10 mouse cellular contexts compared by ENCODE assay signal in genomic region chr5:23502317-23502937, GRCm38 (mm10).
DNase-seq lines count a peak whose midpoint lies in the region; ATAC-seq and TF ChIP-seq lines count a peak whose summit lies in the region.
"Had no signal": no experiment of that assay in that cellular context is flagged by ENCODE, and none has a peak within 500 bp of the region (broad histone marks: within the 10 kb centered on the region; RNA-seq: fewer than 3 reads in every experiment).

No protein-coding gene starts in this region.

- H3K9ac ChIP-seq in embryonic facial prominence, embryonic 13.5 days: no peak overlapping the region
- H3K9ac ChIP-seq in hindbrain, embryonic 16.5 days (ENCODE audit: low read depth, low read length): no peak overlapping the region
- H3K9ac ChIP-seq in midbrain, postnatal 0 days (replicated peaks; ENCODE audit: low read length, poor library complexity, severe bottlenecking): no peak overlapping the region

- ATAC-seq in embryonic facial prominence, embryonic 13.5 days (ENCODE audit: insufficient number of reproducible peaks, insufficient read depth, low FRiP score, low TSS enrichment, low read depth): peak; percentile 52
- ATAC-seq in hindbrain, embryonic 16.5 days: peak; percentile 53
- ATAC-seq in midbrain, postnatal 0 days (ENCODE audit: low FRiP score): peak; percentile 26; the same call in 1 of the 2 replicates
- ATAC-seq in megakaryocyte, adult 5-6 weeks (ENCODE audit: poor library complexity, severe bottlenecking): no peak

- H3K4me1 ChIP-seq in embryonic facial prominence, embryonic 13.5 days: no peaks in the 10 kb centered on the region; the same call in 1 of the 2 replicates
- no peaks in the 10 kb centered on the region for H3K4me1 ChIP-seq in hindbrain, embryonic 16.5 days (ENCODE audit: control insufficient read depth, insufficient read depth, low read depth, low read length)
- H3K4me1 ChIP-seq in midbrain, postnatal 0 days (ENCODE audit: insufficient read depth, low read length): no peaks in the 10 kb centered on the region

- peak overlapping the region; percentile 34; the same call in 1 of the 2 replicates for H3K27ac ChIP-seq in layer of hippocampus, adult 2 months
- no peak overlapping the region for H3K27ac ChIP-seq in embryonic facial prominence, embryonic 13.5 days
- H3K27ac ChIP-seq in hindbrain, embryonic 16.5 days (ENCODE audit: low read depth, low read length): no peak overlapping the region
- no peak overlapping the region for H3K27ac ChIP-seq in midbrain, postnatal 0 days (ENCODE audit: low read depth, low read length)

- H3K9me3 ChIP-seq in embryonic facial prominence, embryonic 13.5 days: no peaks in the 10 kb centered on the region
- no peaks in the 10 kb centered on the region for H3K9me3 ChIP-seq in hindbrain, embryonic 16.5 days (ENCODE audit: control insufficient read depth, low read length)
- H3K9me3 ChIP-seq in midbrain, postnatal 0 days (ENCODE audit: low read length): no peaks in the 10 kb centered on the region

- WGBS in embryonic facial prominence, embryonic 13.5 days: 53% methylated on average over 11 of the region's 13 CpGs
- WGBS in hindbrain, embryonic 16.5 days: 70% methylated on average over 12 of the region's 13 CpGs
- WGBS in midbrain, postnatal 0 days: 83% methylated on average over 11 of the region's 13 CpGs

- no peak for DNase-seq in layer of hippocampus, adult 2 months (ENCODE audit: low spot score in 2 of 2)
- DNase-seq in layer of hippocampus, adult 11-12 months (ENCODE audit: low spot score): no peak
- DNase-seq in midbrain, postnatal 0 days (ENCODE audit: low spot score): no peak
- DNase-seq in ovary, postnatal 36 days (ENCODE audit: low spot score): no peak
- no peak for DNase-seq in adrenal gland, adult 8-10 months
- DNase-seq: kidney, adult 11 months had no signal

- no peak for TF ChIP-seq CTCF in layer of hippocampus, adult 2 months (conservative IDR thresholded peaks at IDR 0.05)
- no peak for TF ChIP-seq CTCF in midbrain, postnatal 0 days (IDR thresholded peaks at IDR 0.05)

- H3K36me3 ChIP-seq in embryonic facial prominence, embryonic 13.5 days: peaks cover 67% of the 10 kb centered on the region
- peaks cover 41% of the 10 kb centered on the region for H3K36me3 ChIP-seq in hindbrain, embryonic 16.5 days (ENCODE audit: control insufficient read depth, insufficient read depth, low read length)
- peaks cover 52% of the 10 kb centered on the region for H3K36me3 ChIP-seq in midbrain, postnatal 0 days (ENCODE audit: insufficient read depth, low read length)

- no peak overlapping the region for H3K4me3 ChIP-seq in layer of hippocampus, adult 2 months
- H3K4me3 ChIP-seq in embryonic facial prominence, embryonic 13.5 days: no peak overlapping the region
- H3K4me3 ChIP-seq in hindbrain, embryonic 16.5 days (ENCODE audit: low read length): no peak overlapping the region
- H3K4me3 ChIP-seq in midbrain, postnatal 0 days (ENCODE audit: low read depth, low read length): no peak overlapping the region
- H3K4me3 ChIP-seq: erythroblast, embryonic 14.5 days had no signal

- no peaks in the 10 kb centered on the region for H3K27me3 ChIP-seq in embryonic facial prominence, embryonic 13.5 days
- H3K27me3 ChIP-seq in hindbrain, embryonic 16.5 days (replicated peaks; ENCODE audit: control insufficient read depth, insufficient read depth, low read length): no peaks in the 10 kb centered on the region
- no peaks in the 10 kb centered on the region for H3K27me3 ChIP-seq in midbrain, postnatal 0 days (ENCODE audit: insufficient read depth, low read length)

- no peak overlapping the region for H3K4me2 ChIP-seq in embryonic facial prominence, embryonic 13.5 days
- no peak overlapping the region for H3K4me2 ChIP-seq in hindbrain, embryonic 16.5 days (ENCODE audit: low read length)
- no peak overlapping the region for H3K4me2 ChIP-seq in midbrain, postnatal 0 days (ENCODE audit: low read depth, low read length, poor library complexity, severe bottlenecking)
